Mouse (Mus musculus) lung, embryonic 15.5 days (tissue): ENCODE measurements around the gene Syt2. TPM values are rescaled to one million over a fixed set of nuclear protein-coding genes. Genes with fewer than 3 reads are reported as not detected.

Experiments used
- microRNA-seq: library from miRNA; unstranded; fragments of <30 nt; microRNA quantifications from one replicate; pipeline ENCODE4, GENCODE M21; 2016
- polyA plus RNA-seq: library from polyadenylated mRNA; unstranded; fragments of >200 nt; fragmentation: Nextera tagmentation; extraction: Ambion mirVana; gene quantifications from 2 replicates; pipeline ENCODE4 v1.2.1, GENCODE M21; 2015

Gene Syt2
- polyA plus RNA-seq, 1 experiment from 2014 or later = 0.37 TPM

Small RNAs within 50 kb of the gene (microRNA-seq; reads per million reads assigned to microRNA genes)
- not detected for gene Gm22232

Other genes starting within 250 kb of the Syt2 start
- gene Cyb5r1, start 241.1 kb upstream of the Syt2 start, polyA plus RNA-seq = 39.7 and 42.9 TPM in 2 replicates
- 89.4 and 90.3 TPM in 2 replicates for gene Adipor1, start 231.3 kb upstream of the Syt2 start, polyA plus RNA-seq
- 27.3 and 29.3 TPM in 2 replicates for gene Klhl12, start 191.1 kb upstream of the Syt2 start, polyA plus RNA-seq
- gene Rabif, start 152.0 kb upstream of the Syt2 start, polyA plus RNA-seq = 34.8 and 39.0 TPM in 2 replicates
- gene Mgat4e, start 97.0 kb upstream of the Syt2 start, polyA plus RNA-seq = not detected in 2 replicates
- gene Kdm5b, start 86.5 kb upstream of the Syt2 start, polyA plus RNA-seq = 50.0 and 50.5 TPM in 2 replicates